Mouse (Mus musculus): Measurements from ENCODE around the gene Tbx19.
A peak's percentile ranks its signal among the peaks of the same experiment; 100 is the strongest.

Gene Tbx19

DNA sequence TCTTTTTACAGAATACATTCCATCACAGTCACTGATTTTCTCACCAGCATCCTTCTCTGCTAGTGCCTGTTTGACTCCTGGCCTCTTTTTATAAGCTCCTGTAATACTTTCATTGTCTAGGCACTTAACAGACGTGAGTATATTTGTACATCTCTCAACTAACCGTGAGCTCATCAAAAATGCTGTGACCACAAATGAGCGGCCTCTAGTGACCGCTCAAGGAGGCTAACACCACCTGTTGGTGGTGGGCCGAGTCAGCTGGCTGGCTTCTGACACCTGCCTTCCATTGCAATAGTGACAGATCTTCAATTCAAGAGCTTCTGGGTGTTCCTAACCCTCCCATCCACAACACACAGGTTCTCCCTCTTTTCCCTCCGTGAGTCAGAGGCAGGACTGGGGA is 22.8 kb upstream of the Tbx19 start:
- DNase-seq, result peak; percentile 63 to 70

- no peak for DNase-seq
Observed at GRCm38 (mm10) chr1:165179321-165179720, 18.7 kb upstream of the Tbx19 start.

GRCm38 (mm10) chr1:165178075-165178474 is 17.5 kb upstream of the Tbx19 start:
- DNase-seq, result no peak

DNA sequence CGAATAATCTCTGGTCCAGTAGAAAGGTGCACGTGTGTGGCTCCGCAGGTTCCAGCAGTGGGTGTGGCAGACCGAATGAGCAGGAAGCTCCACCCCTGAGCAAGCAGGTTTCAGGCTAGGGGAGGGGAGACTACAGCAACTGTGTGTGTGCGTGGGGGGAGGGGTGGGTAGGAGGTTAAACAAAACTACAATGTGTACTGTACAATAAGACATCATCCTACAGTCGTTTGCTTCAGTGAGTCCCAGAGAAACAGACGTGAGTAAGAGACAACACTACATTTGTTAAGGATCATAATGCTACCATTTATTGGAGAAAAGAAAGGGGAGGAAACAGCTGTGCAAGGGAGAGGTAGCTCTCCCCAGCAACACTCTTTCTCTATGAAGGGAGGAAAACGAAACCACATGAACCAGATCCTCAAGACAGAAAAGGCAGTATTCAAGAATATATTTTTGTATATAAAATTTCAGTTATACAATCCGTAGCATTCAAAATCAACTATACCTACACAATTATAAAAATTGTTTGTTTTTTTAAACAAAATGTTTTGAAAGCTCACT is 13.6 kb upstream of the Tbx19 start:
- DNase-seq, result no peak

DNA sequence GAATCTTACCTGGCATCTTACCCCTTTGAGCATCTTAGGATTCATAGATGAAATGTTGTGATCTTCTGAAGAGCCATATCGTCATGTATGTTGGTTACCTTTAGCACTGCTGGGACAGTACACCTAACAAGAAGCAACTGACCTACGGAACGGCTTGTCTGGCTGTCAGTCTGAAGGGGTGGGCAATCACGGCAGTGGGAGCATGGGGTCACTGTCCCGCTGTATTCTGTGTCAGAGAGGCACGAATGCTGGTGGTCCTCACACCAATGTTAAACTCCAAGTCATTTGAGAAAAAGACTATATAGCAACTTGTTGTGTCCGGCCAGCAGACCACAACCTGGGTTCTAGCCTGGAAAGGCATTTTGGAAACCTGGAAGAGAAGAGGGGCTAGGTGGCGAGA is 10.7 kb upstream of the Tbx19 start:
- DNase-seq, result no peak

GRCm38 (mm10) chr1:165170157-165170556 is 9.6 kb upstream of the Tbx19 start:
- DNase-seq, result no peak

GRCm38 (mm10) chr1:165169462-165169861 is 8.9 kb upstream of the Tbx19 start:
- DNase-seq, result no peak

DNA sequence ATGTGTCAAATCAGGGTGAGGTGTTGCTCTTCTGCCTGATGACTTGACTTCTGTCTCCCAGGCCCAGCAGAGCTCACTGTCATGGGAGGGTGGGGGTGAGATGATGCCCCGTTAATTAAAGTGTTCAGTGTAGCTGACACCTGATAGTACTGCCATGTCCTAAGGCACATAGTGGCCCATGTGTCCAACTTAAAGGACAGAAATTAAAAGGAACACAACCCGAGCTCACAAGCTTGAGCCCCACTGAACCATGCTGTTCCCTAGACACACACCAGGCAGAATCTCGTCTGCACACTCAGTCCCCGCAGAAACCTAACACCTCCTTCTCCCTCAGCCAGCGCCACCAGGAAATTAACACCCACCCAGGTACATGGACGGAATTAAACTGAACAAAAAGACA is 4.3 kb upstream of the Tbx19 start:
- no peak for DNase-seq

- DNase-seq, result no peak
Observed at GRCm38 (mm10) chr1:165158841-165159240, 1.7 kb downstream of the Tbx19 start.

GRCm38 (mm10) chr1:165154162-165154561 is 6.4 kb downstream of the Tbx19 start:
- DNase-seq, result no peak

- DNase-seq, result no peak
Observed at GRCm38 (mm10) chr1:165151216-165151615, 9.4 kb downstream of the Tbx19 start.

DNA sequence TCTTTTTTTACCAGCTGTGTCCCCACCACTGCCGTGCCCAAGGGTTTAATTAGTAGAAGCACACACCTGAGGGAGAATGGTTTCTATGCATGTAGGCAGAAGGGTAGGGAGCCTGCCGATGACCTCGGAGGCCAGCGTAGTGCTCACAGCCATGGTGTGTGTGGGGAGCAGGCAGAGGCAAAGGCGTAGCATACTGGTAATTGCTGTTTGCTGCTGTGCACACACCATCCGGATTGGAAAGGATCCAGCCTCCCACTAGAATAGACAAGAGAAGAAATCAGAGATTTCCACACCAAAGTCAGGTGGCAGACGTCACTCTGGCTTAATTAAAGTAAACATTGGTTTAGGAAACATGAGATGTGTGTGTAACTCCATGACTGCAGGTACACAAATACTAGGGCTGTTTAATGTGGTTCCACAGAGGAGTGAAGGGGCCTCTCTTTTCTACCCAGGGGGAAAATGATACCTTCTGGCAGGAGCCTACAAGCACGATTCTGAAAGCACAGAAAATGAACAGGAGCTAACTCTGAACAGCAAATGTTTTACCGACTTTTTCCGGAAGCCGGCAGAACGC is 18.1 kb downstream of the Tbx19 start:
- DNase-seq, result no peak

- no peak for DNase-seq
Observed at GRCm38 (mm10) chr1:165140227-165140626, 20.3 kb downstream of the Tbx19 start.

DNA sequence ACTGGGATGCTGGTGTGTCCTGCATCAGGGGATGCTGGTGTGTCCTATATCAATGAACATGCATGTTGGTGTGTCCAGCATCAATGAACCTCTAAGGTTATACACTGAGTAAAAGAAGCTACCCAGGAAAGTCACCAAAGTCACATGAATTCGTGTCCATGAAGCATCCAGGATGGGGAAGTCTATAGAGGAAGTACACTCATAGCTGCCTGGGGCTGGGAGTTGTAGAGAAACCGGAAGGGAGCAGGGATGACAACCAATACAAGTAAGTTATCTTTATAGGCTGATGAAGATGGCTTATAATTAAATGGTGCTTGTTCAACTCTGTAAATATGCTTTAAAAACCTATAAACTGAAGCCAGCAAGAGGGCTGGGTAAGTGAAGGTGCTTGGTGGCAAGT is 26.7 kb downstream of the Tbx19 start:
- no peak for DNase-seq

DNA sequence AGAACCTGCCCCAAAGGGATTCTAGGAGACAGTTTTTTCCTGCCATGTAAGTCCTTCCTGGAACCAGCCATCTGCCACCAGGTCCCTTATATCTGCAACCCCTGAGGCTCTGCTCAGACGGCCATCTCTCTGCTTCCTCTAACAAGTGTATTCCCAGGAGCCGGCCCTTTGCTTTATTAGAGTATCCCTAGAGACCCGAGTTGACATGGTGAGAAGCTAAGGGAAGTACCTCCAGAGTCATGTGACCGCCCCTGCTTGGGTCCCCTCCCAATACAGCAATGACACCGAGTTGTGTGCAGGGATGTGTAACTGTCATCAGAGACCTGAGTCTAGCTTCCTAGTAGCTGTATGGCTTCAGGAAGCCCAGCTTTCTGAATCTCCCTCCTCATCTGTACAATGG is 27.3 kb downstream of the Tbx19 start:
- DNase-seq, result no peak

DNA sequence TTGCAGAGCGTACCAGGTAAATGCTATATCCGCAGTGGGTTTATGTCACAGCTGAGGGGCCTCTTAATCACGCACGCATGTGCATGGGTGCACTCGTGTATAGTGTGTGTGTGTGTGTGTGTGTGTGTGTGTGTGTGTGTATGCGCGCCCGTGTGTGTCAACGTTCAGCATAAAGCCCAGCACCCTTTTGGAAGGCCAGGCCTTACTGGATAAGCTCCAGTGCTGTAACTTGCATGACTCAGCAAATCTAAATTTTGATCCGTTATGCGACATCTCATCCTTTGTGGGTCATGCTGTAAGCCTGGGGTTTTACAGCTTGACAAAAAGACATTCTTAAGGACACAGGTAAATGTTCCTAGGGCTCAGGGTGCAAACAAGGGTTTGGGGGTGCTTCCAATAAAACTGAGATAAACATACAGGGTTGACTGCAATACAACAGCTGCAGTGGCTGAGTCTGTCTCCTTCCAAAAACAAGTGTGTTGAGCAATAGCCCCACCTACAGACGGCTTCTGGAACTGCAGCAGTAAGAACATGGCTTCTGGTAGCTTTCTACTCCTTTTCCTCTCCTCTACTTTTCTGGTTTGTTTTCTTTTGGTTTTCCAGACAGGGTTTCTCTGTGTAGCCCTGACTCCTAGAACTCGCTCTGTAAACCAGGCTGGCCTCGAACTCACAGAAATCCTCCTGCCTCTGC is 28.2 kb downstream of the Tbx19 start:
- DNase-seq, result peak in 1 of 2 experiments; percentile 71

DNA sequence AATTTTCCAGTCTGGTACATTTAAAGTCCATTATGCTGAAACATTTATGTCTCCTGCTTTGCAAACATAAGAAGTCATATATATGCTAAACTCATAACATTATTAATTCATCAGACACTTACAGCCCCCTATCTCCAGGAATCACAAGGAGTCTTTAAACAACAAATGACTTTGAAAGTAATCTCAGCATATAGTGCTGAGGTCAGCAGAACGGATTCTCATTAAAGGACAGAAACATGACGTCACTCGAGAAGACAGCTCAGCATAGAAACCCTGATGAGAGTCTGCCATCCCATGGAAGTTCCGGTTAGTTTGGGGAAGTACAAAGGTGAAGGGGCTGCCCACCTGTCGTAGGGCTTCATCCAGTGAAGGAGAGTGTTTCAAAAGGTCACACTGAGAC is 31.0 kb downstream of the Tbx19 start:
- DNase-seq, result no peak

- DNase-seq, result no peak
Observed at GRCm38 (mm10) chr1:165121096-165121495, 39.5 kb downstream of the Tbx19 start.

DNA sequence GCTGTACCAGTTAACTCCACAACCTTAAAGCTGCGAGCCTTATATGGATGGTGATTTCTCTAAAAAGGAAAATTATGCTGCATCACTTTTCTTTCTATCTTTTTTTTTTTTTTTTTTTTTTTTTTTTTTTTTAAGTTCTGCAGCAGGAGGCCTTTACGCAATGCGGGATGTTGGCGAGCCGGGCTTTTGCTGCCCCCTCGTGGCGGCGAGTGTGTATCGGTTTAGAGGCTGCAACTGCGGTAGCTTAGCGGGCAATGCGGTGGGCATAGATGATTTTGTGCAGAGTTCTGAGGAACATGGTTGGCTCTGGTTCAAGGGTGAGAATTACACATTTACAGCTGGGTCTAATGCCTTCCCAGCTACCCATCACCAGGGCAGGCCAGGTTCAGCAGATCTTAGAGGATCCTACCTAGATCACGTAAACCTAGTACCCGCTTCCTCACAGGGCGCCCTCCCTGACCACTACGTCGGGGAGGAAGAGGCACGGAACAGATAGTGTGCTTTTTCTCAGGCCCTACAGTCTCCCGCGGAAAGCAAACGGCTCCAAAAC is 40.1 kb downstream of the Tbx19 start:
- DNase-seq, result peak; percentile 85 to 88

GRCm38 (mm10) chr1:165119760-165120159 is 40.8 kb downstream of the Tbx19 start:
- no peak for DNase-seq

DNA sequence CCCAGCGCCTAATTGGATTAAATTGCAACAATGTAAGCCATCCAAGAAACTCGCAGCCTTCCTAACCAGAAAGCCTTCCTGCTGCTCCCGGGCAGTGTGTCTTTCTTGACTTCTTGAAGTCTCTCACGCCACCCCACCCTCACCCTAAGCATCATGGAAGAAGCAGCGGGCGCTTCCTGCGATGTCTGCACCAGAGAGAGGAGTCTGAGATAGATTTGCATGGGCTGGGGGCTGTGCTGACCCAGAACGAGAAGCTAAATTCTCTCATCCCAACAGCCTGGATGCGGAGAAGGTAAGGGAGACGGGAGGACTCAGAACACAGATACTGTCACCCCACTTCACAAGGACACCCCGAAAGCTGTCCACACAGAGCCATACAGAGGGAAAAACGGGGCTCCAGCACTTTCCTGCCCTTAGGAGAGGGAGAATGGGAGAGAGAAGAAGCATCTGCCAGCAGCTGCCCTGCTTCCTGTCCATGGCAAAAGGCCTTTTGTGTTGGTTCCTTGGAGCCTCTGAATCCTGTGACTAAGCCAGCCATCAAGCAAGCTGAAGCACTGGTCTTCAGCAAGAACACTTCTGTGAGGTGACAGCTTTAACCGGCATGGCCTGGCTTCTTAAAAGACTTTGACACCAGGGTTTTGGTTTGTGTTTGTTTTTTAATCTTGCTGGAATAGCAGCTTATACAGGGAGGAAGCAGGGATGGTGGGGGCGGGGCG is 41.4 kb downstream of the Tbx19 start:
- no peak for DNase-seq

DNA sequence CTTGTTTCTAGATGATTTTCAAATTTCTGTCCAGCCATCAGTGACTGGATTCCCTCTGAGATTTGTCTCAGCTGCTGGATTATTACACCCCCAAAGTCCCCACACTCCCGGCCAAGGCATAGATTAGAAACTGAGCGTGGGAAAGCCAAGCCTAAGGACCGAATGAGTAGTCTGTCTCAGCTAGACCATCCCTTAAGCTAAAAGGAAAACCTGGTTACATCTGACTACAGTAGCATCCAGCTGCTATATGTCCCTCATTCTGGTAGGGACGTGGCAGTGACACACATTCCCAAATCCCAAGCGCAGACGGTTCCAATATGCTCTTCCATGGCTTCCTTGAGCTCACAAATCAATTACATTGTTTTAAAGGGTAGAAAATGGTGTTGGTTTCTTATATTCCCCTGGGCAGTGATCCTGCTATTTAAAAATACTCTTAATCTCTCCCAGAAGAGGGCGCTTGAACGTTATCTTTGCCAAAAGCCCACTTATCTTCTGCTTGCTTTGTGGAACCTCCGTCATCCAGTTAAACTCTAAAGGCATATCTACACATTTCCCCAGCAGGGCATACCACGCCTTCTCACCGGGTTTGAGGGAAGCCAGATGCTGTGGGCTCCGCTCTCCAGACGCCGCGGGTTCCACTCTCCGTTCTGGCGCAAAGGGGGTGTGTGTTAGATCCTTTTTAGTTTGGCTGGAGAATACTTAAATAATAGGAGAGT is 46.0 kb downstream of the Tbx19 start:
- peak in 1 of 2 experiments; percentile 35 for DNase-seq

DNA sequence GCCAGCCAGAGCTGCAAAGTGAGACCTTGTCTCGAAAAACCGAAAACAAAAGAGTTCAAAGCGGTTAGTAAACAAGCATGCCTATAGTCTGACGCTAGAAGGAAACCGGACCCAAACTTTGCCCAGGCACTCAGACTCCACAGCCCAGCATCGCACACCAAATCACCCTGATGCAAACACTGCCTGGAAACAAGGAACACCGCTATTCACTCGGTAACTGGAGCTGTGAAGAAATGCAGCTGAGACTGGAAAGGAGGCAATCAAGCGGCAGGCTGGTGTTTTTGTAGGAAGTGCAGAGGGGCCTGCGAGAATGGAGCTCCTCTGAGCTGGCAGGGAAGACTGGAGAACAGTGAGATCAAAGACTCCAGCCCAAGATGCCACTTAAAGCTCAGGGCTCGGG is 46.9 kb downstream of the Tbx19 start:
- no peak for DNase-seq

Data from lung, postnatal 4 days (tissue).